Mouse (Mus musculus) ES-E14 (cell line): ENCODE results near the gene Pnpla2.

Experiments used
- CHD2 ChIP-seq: IDR thresholded peaks from 2 replicates; pipeline ENCODE4 v1.6.1; 2014; ENCODE audit warnings: mild to moderate bottlenecking, low read depth, low read length, inconsistent platforms
- MAFK ChIP-seq: IDR thresholded peaks from 2 replicates; pipeline ENCODE4 v1.6.1; 2014; ENCODE audit warnings: mild to moderate bottlenecking, low read depth, low read length, inconsistent platforms; ENCODE audit not compliant: insufficient read depth
- ZC3H11A ChIP-seq: IDR thresholded peaks from 2 replicates; pipeline ENCODE4 v1.6.1; 2012; ENCODE audit warnings: low read depth, mild to moderate bottlenecking, inconsistent platforms, low read length, borderline replicate concordance

- TF ChIP-seq ZC3H11A (no peak), MAFK (no peak), CHD2 (no peak)
These were observed 27.9 kb upstream of the Pnpla2 start for GRCm38 (mm10) chr7:141426948-141427730.
